Mouse (Mus musculus) fat pad, adult 2 months (tissue): ENCODE measurements at regions not wholly inside any gene's neighbourhood (a gene's known extent, or its start where the extent isn't known, plus 50 kb on each side); places are given as distances from the start of the nearest gene placed in this dataset.

ENCODE experiments used
- DNase-seq: peaks from one replicate; pipeline ENCODE4 v3.0.0-alpha.2; 2011; ENCODE audit warnings: low read depth, low spot score; ENCODE audit errors: extremely low read depth

DNA sequence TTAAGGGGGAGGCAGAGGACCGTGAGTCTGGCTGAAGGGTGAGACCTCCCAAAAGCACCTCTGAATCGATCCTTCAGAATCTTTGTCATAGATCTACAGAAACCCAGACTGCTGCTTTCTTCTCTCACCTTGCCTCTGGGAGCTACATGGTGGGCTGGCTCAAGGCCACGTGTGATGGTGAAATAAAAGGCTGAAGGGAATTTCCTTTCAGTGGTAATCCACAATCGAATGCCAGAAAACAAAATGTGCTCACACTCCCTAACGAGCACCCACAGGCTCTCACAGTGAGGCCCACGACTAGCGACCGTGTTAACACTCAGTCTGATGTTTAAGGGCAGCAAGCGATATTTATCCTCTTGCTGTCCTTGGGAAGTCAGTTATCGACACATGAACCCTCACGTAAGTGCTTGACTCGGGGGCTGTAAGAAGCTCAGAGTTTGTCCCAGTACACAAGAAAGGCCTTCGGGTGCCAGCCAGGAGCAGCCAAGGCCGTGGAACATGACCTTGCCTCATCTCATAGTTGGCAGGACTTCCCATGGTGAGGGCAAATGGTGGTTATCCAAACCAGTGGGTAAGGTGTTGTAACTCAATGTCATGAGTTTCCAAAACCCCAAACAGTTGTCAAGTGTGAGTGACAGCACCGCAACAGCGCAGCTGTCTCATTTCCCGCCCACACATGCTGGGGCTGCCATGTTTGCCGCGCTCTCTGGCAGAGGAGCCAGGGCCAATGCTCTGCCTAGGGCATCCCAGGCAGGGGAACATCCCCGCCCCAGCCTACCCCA lies 221.0 kb upstream of the Ankrd55 start:
- DNase-seq: peak; percentile 94

DNA sequence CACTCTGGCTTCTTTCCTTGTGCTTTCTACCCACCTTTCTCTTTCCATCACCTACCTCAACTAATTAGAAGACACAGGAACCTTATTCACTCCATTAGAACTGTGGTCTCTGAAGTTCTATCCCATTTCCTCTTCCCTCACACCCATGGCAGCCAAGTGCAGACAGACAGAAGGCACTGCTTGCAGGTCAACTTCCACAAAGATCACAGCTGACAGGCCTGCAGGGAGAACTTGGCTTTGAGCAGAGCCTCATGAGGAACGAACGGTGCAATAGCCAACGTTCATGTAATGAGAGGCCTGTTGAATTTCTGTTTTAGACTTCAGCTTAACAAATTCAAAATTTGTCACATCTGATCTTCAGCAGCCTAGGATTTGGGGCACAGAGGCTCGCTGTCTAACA lies 217.5 kb upstream of the Ankrd55 start:
- DNase-seq: no peak

GRCm38 (mm10) chr13:112071209-112071955 lies 216.9 kb upstream of the Ankrd55 start:
- DNase-seq: peak; percentile 95

DNA sequence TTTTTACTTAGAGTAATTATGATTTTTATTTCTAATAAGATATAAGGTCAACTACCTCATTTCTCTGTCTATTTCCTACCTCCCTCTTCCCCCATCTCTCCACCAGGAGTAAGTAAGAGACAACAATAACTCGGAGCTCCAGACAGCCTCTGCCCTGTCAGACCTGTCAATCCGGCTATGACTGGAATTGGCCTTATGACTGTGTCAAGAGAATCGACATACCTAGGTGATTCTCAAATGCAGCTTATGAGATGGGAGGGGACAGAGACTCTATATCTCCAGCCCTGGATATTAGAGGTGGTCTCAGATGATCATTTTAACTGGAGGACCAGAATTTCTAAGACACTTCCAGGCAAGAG lies 216.3 kb upstream of the Ankrd55 start:
- DNase-seq: no peak

DNA sequence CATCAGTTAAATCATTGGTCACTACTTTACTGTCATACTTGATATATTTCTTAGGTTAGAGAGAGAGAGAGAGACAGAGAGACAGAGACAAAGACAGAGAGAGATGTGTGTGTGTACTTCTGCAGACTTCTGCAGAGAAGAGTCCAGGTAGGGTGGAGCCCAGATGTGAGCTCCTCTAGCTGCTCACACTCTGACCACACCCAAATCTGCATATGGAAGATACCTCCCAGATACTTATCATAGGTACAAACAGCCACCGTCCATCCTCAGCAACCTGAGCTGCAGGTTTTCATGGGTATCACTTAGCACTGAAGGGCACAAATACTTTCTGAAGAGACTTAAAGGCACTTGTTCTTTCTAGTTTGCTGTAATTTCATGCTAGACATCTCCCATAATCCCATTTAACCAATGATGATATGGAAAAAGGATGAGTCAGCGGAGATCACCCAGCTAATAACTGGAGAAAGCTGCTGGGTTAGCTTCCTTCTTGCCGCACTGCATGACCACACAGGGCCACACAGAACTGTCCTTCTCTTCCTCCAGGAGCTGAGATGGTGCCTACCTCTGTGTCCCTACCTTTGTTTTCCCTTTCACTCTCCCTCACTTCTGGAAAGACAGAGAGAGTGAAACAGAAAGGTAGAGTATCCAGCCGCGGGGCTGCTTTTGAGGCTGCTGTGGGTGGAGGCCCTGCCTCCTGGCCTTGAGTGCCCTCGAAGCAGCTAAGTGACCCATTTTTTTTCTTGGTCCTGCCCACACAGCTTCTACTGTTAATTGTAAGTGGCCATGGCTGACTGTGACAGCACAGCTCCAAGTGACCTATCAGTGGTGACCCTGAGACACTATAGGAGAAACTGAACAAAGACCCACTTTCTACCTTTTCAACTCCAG lies 214.5 kb upstream of the Ankrd55 start:
- no peak for DNase-seq

- no peak for DNase-seq
Measured at GRCm38 (mm10) chr13:112075847-112076479, 212.3 kb upstream of the Ankrd55 start.

- DNase-seq: no peak
Measured at GRCm38 (mm10) chr13:112078088-112078487, 210.2 kb upstream of the Ankrd55 start.

- DNase-seq: no peak
Measured at GRCm38 (mm10) chr13:112081935-112082334, 206.3 kb upstream of the Ankrd55 start.

- DNase-seq: no peak
Measured at GRCm38 (mm10) chr13:112084484-112085278, 203.6 kb upstream of the Ankrd55 start.

DNA sequence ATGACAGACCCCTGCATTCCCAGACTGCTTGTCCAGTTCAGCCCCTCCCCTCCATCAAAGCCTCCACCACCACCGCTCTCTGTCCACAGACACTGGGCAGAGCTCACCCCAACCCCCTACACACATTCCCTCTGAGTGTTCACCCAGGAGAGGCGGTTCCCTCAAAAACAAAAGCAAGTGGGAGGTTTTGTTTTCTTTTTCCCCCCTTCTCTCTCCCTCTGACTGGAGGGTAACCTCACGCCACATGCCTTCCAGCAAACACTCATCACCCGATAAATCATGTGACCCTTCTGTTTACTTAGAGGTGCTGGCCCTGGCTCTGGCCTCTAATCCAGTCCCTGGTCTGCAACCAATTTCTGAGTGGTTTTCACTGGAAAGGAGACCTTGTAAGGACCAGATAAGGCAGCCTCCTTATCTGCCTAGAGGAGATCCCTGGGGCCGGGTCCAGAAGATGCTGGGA lies 199.9 kb upstream of the Ankrd55 start:
- no peak for DNase-seq

DNA sequence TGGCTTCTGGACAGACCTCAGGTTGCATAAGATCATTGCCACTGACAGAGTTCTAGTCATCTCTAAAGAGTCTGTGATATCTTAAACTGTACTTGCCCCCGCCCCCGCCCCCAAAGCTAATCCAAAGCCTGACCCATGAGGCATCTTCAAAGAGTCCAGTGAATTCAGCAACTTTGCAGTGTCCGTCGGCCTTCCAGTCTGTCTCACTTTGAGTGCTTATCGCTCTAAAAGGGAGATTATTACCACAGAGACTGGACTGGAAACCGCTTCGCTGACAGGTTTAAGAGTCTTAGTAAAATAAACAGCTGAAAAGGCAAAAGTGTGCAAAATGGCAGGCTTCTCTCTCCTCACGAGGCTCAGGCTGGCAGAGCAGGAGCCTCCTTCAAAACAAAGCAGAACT lies 197.5 kb upstream of the Ankrd55 start:
- DNase-seq: no peak

GRCm38 (mm10) chr13:112095595-112096139 lies 192.6 kb upstream of the Ankrd55 start:
- no peak for DNase-seq

DNA sequence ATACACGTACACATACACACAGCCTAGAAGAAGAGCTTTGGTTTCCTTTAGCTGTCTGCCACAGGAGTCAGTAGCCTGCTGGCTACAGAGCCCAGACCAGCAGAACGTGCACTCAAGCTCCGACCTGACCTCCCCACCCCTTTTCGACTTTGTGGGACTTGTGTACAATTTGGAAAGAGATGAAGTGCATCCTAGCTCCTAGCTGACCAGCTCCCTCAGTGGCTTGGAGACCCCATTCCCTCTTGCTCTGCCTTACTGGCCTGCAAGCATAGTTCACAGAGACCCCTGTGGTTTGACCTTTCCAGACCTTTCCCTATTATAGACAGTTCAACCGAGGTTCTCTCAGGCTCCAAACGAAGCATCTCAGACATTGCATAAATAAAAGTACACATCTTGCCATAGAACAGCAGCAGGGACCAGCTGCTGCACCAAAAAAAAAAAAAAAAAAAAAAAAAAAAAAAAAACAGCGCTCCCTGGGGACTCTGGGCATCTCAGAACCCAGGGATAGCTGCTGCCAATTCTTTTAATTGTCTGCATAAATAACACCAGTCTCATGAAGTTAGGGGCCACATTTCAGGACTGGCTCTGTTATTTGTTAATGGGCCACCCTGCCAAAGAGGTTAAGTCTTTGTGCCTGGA lies 188.2 kb upstream of the Ankrd55 start:
- DNase-seq: no peak

DNA sequence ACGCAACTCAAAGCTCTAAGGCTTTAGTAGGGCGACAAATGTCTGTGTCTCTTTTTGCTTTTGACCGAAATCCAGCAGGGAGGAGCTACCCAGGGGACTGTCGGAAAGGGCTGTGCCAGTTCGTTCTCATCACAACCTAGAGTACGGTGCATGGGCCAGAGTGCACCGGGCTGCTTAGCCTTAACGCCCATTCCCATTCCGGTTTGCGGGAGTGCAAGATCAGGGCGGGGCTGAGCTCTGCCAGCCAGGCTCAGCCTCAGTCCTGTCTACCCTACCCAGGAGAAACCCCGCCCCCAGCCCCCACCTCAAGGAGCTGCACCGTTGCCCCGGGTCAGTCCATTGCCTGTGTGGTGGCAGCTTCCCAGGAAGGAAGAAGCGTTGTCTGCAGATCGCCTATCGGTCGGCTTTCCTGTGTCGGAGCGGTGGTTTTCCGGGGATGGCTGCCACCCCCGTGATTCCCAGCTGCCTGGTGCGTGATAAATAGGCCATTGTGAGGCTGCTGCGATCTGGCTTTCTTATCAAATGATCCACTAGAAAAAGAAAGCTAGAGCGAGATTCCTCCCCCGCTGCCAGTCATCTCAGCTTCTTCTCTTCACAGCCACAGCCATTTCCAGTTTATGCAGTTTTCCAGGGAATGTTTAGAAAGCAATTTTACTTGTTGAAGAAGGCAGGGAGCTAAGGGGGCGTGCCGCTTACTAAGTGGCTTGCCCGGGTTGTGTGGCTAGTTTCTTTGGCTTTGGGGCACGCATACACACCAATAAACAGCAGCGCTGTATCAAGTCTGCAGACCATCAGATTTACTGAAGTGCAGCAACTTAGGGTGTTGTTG lies 187.4 kb upstream of the Ankrd55 start:
- no peak for DNase-seq

DNA sequence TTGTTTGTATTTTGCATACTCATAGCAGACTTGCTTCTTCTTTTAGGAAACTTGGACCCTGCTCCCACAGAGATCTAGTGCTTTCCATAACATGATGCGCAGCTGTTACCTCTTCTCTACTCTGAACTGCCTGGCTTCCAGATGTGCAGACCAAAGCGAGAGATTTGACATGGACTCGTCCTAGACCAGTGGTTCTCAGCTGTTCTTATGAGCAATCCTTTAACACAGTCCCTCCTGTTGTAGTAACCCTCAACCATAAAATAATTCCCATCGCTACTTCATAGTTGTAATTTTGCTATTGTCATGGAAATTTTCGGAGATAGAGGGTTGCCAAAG lies 186.9 kb upstream of the Ankrd55 start:
- DNase-seq: no peak

DNA sequence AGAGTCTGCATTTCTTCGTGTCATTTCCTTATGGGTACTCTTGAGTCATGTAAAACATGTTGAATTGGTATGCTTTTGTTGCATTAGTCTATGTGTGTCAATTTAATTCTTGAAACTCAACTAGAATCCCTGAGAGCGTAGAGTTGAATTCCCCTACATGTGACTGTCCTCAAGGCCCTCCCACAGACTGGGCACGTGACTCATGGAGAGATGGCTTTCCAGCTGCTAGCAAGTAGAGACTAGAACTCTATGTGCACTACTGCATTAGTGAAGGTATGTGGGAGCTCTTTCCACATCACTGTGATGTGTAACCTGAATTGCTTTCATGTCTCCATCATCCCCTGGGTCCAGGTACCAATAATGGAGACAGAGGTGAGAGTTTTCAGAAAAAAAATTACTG lies 182.3 kb upstream of the Ankrd55 start:
- DNase-seq: no peak

GRCm38 (mm10) chr13:112114741-112115201 lies 173.5 kb upstream of the Ankrd55 start:
- DNase-seq: peak; percentile 93

GRCm38 (mm10) chr13:112116101-112116726 lies 172.0 kb upstream of the Ankrd55 start:
- peak; percentile 84 for DNase-seq
